Mouse (Mus musculus) forebrain, embryonic 10.5 days (tissue): ENCODE measurements around the gene Rbfox3. TPM values are rescaled to one million over a fixed set of nuclear protein-coding genes. Genes with fewer than 3 reads are reported as not detected.

Source experiments
- DNase-seq: peaks from one replicate; pipeline ENCODE4 v3.0.0-alpha.2; 2017; ENCODE audit warnings: low spot score; ENCODE audit errors: extremely low spot score
- H3K27ac ChIP-seq: fragments of 300-500 bp; sonication (generic); 2 replicates; pipeline ENCODE4 v1.5.1; 2016; ENCODE audit warnings: mild to moderate bottlenecking
- H3K27me3 ChIP-seq: fragments of 300-500 bp; sonication (generic); 2 replicates; pipeline ENCODE4 v1.6.1; 2016; ENCODE audit warnings: mild to moderate bottlenecking; ENCODE audit not compliant: poor library complexity, severe bottlenecking
- H3K36me3 ChIP-seq: fragments of 300-500 bp; sonication (generic); replicated peaks from 2 replicates; pipeline ENCODE4 v1.6.1; 2016; ENCODE audit warnings: mild to moderate bottlenecking, moderate library complexity
- H3K4me1 ChIP-seq: fragments of 300-500 bp; sonication (generic); 2 replicates; pipeline ENCODE4 v1.6.1; 2016
- H3K4me3 ChIP-seq: fragments of 300-500 bp; sonication (generic); 2 replicates; pipeline ENCODE4 v1.5.1; 2016; ENCODE audit warnings: mild to moderate bottlenecking, moderate library complexity
- H3K9me3 ChIP-seq: fragments of 300-500 bp; sonication (generic); 2 replicates; pipeline ENCODE4 v1.6.1; 2016; ENCODE audit warnings: mild to moderate bottlenecking, moderate library complexity
- WGBS: fragments of 180-500 bp; shearing (Covaris S2); methylation state at CpG from one replicate; pipeline ENCODE4 v1.1.7; 2016; 5-methylcytosine and 5-hydroxymethylcytosine counted together
- polyA plus RNA-seq: library from polyadenylated mRNA; unstranded; fragments of >200 nt; fragmentation: Nextera tagmentation; extraction: Ambion mirVana; gene quantifications from 2 replicates; pipeline ENCODE4 v1.2.1, GENCODE M21; 2016

The Rbfox3 gene
- polyA plus RNA-seq, 1 experiment from 2014 or later, result 2.6 TPM

GRCm38 (mm10) chr11:118863360-118863759 lies 48.0 kb downstream of the Rbfox3 start:
- Histone ChIP-seq H3K4me1 (peaks cover 34% of the 10 kb centered on the region), H3K9me3 (no peaks in the 10 kb centered on the region), H3K4me3 (no peak overlapping the region), H3K27me3 (no peaks in the 10 kb centered on the region), H3K36me3 (no peaks in the 10 kb centered on the region), H3K27ac (peak overlapping the region; percentile 51; the same call in 1 of the 2 replicates)
- DNase-seq, result no peak
- WGBS, result 89% methylated on average over 3 of the region's 3 CpGs

- 87% methylated on average over 15 of the region's 15 CpGs for WGBS
- Histone ChIP-seq H3K27me3 (no peaks in the 10 kb centered on the region), H3K4me3 (no peak overlapping the region), H3K36me3 (no peaks in the 10 kb centered on the region), H3K4me1 (peaks cover 25% of the 10 kb centered on the region), H3K27ac (no peak overlapping the region), H3K9me3 (no peaks in the 10 kb centered on the region)
- no peak for DNase-seq
Observed at GRCm38 (mm10) chr11:118861801-118862431, 49.5 kb downstream of the Rbfox3 start.

GRCm38 (mm10) chr11:118861246-118861645 lies 50.2 kb downstream of the Rbfox3 start:
- H3K36me3 ChIP-seq, result no peaks in the 10 kb centered on the region
- H3K27ac ChIP-seq, result no peak overlapping the region
- WGBS, result 93% methylated on average over 6 of the region's 6 CpGs
- DNase-seq, result no peak
- no peak overlapping the region for H3K4me3 ChIP-seq
- H3K27me3 ChIP-seq, result no peaks in the 10 kb centered on the region
- peaks cover 25% of the 10 kb centered on the region for H3K4me1 ChIP-seq
- no peaks in the 10 kb centered on the region for H3K9me3 ChIP-seq

DNA sequence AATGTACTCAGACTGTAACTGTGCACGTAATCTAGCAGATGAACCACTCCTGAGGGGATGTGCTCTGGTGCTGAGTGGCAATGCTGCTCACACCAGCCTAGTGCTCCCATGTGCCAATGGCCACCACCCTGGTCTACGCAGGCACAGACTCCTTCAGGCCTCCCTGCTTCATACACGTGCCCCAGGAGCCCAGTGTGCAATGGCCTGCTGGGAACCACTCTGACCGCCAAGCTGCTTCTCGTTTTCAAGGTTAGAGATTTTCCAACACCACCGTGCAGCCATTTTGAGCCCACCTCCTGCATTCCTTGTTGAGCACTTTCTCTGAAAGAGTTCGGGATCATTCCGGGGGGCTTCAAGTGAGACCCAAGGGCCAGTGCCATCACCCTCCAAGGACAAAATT lies 50.6 kb downstream of the Rbfox3 start:
- Histone ChIP-seq H3K27ac (no peak overlapping the region), H3K4me1 (peaks cover 22% of the 10 kb centered on the region), H3K36me3 (no peaks in the 10 kb centered on the region), H3K9me3 (no peaks in the 10 kb centered on the region), H3K27me3 (no peaks in the 10 kb centered on the region), H3K4me3 (no peak overlapping the region)
- 87% methylated on average over 8 of the region's 8 CpGs for WGBS
- no peak for DNase-seq

DNA sequence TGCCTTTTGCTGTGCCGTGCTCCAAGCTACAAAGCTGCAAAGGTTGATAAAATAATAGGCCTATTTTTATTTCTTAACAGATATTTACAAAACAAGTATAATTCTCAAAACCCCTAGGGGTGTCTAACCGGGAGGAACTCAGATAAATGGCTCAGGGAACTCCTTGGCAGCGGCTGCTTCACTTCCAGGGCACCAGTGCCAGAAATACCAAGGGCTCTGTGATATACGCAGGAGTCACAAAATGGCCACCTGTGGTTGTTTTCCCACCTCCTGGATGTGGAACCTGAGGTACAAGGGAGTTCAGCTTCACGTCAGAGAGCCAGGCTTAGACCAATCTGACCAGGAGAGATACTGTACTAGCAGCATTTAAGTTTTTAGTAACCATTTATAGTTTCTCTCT lies 51.6 kb downstream of the Rbfox3 start:
- H3K4me3 ChIP-seq, result no peak overlapping the region
- DNase-seq, result no peak
- no peaks in the 10 kb centered on the region for H3K27me3 ChIP-seq
- 83% methylated on average over 5 of the region's 5 CpGs for WGBS
- peaks cover 21% of the 10 kb centered on the region for H3K4me1 ChIP-seq
- no peak overlapping the region for H3K27ac ChIP-seq
- H3K9me3 ChIP-seq, result no peaks in the 10 kb centered on the region
- no peaks in the 10 kb centered on the region for H3K36me3 ChIP-seq

DNA sequence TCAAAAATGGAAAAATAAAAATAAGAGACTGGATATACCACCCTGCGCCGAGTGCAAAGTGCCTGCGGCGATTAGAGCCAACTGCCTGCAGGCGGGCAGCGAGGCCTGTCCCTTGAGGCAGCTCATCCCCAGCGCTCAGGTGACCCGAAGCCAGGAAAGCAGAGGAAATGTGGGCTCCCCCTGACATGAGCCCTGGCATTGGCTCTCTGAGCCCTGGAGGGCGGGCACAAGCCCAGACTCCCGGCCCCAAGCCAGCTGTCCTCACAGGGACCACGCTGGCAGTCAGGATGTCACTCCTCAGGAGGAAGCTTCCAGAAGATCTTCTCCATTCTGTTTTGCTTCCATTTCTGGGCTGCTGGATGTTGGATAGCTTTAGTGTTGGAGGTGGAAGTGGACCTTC lies 53.1 kb downstream of the Rbfox3 start:
- H3K27ac ChIP-seq, result no peak overlapping the region
- WGBS, result 89% methylated on average over 11 of the region's 11 CpGs
- no peaks in the 10 kb centered on the region for H3K9me3 ChIP-seq

DNA sequence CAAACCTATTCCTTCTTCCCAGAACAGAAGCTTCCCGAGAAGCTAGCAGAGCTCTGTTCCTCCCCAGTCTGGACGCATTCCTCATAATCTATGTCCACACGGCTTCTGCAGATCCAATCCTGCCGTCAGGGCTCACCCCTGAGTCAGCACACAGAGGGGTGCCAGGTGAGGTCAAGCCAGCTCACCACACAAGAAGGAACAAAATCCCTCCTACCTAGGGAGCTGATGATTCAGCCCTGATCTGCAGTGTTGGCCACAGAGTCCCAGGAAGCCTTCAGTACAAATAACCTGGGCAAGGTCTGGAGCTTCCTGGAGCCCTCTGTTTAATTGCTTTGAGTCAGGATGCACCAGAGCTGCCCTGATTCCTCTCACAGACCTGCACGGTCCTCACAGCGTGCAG lies 60.0 kb downstream of the Rbfox3 start:
- Histone ChIP-seq H3K9me3 (no peaks in the 10 kb centered on the region), H3K4me3 (no peak overlapping the region), H3K27ac (no peak overlapping the region), H3K36me3 (no peaks in the 10 kb centered on the region), H3K27me3 (no peaks in the 10 kb centered on the region), H3K4me1 (no peaks in the 10 kb centered on the region)
- no peak for DNase-seq
- WGBS, result 81% methylated on average over 6 of the region's 6 CpGs

More for the DNA sequence above, 53.1 kb downstream of the Rbfox3 start:
- Histone ChIP-seq H3K36me3 (no peaks in the 10 kb centered on the region), H3K27me3 (no peaks in the 10 kb centered on the region), H3K4me1 (peaks cover 13% of the 10 kb centered on the region), H3K4me3 (no peak overlapping the region)
- no peak for DNase-seq

GRCm38 (mm10) chr11:118847986-118848385 lies 63.4 kb downstream of the Rbfox3 start:
- no peaks in the 10 kb centered on the region for H3K9me3 ChIP-seq
- 88% methylated on average over 7 of the region's 7 CpGs for WGBS
- H3K4me3 ChIP-seq, result no peak overlapping the region
- H3K4me1 ChIP-seq, result 0 out of 2 replicates have a peak, but pooled peaks cover 5% of the 10 kb centered on the region
- no peak for DNase-seq
- H3K27ac ChIP-seq, result no peak overlapping the region
- no peaks in the 10 kb centered on the region for H3K36me3 ChIP-seq
- H3K27me3 ChIP-seq, result no peaks in the 10 kb centered on the region

GRCm38 (mm10) chr11:118840992-118841391 lies 70.4 kb downstream of the Rbfox3 start:
- 88% methylated on average over 5 of the region's 5 CpGs for WGBS
- Histone ChIP-seq H3K27me3 (no peaks in the 10 kb centered on the region), H3K4me3 (no peak overlapping the region), H3K27ac (no peak overlapping the region), H3K4me1 (peaks cover 15% of the 10 kb centered on the region), H3K36me3 (no peaks in the 10 kb centered on the region), H3K9me3 (no peaks in the 10 kb centered on the region)
- no peak for DNase-seq

DNA sequence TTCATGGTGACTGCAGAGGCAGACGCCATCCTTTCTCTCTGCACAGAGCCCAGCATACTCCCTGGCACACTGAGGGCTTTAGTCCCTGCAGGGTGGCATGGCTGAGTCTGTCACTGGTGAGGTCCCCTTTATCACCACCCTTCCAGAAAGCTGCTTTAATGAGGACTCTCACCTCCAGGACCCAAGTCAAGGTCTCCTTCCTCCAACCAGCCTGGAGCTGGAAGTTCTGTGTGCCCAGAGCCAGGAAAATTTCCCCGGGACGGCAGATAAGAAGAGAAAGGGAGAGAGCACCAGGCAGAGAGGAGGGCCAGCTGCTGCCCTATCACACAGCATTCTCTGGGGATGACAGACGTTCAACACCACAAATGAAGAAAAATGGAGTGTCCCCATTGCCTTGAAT lies 73.2 kb downstream of the Rbfox3 start:
- H3K27me3 ChIP-seq, result no peaks in the 10 kb centered on the region
- 73% methylated on average over 4 of the region's 4 CpGs for WGBS
- H3K27ac ChIP-seq, result no peak overlapping the region
- DNase-seq, result no peak
- no peaks in the 10 kb centered on the region for H3K36me3 ChIP-seq
- H3K4me3 ChIP-seq, result no peak overlapping the region
- no peaks in the 10 kb centered on the region for H3K9me3 ChIP-seq
- peaks cover 16% of the 10 kb centered on the region for H3K4me1 ChIP-seq

GRCm38 (mm10) chr11:118836889-118837288 lies 74.5 kb downstream of the Rbfox3 start:
- Histone ChIP-seq H3K36me3 (no peaks in the 10 kb centered on the region), H3K27me3 (no peaks in the 10 kb centered on the region), H3K4me3 (no peak overlapping the region), H3K9me3 (no peaks in the 10 kb centered on the region), H3K4me1 (peaks cover 16% of the 10 kb centered on the region), H3K27ac (no peak overlapping the region)
- DNase-seq, result no peak
- 73% methylated on average over 4 of the region's 4 CpGs for WGBS

- 85% methylated on average over 10 of the region's 10 CpGs for WGBS
- Histone ChIP-seq H3K4me1 (peaks cover 5% of the 10 kb centered on the region; the same call in 1 of the 2 replicates), H3K27me3 (no peaks in the 10 kb centered on the region), H3K9me3 (no peaks in the 10 kb centered on the region), H3K27ac (no peak overlapping the region), H3K4me3 (no peak overlapping the region), H3K36me3 (no peaks in the 10 kb centered on the region)
- DNase-seq, result no peak
Observed at GRCm38 (mm10) chr11:118832793-118833481, 78.5 kb downstream of the Rbfox3 start.

- DNase-seq, result no peak
- Histone ChIP-seq H3K36me3 (no peaks in the 10 kb centered on the region), H3K27ac (no peak overlapping the region), H3K9me3 (no peaks in the 10 kb centered on the region), H3K4me3 (no peak overlapping the region), H3K4me1 (peaks cover 5% of the 10 kb centered on the region; the same call in 1 of the 2 replicates), H3K27me3 (no peaks in the 10 kb centered on the region)
- WGBS, result 66% methylated on average over 7 of the region's 7 CpGs
Observed at GRCm38 (mm10) chr11:118831730-118832129, 79.7 kb downstream of the Rbfox3 start.
